Mouse (Mus musculus) kidney, postnatal 10 days (tissue): ENCODE measurements at regions not wholly inside any gene's neighbourhood (a gene's known extent, or its start where the extent isn't known, plus 50 kb on each side); places are given as distances from the start of the nearest gene placed in this dataset.

Experiments used
- DNase-seq: peaks from one replicate; pipeline ENCODE4 v3.0.0; 2021; ENCODE audit warnings: mixed read lengths

- DNase-seq: no peak
Measured at GRCm38 (mm10) chr11:24613529-24613928, 535.7 kb downstream of the Bcl11a start.

DNA sequence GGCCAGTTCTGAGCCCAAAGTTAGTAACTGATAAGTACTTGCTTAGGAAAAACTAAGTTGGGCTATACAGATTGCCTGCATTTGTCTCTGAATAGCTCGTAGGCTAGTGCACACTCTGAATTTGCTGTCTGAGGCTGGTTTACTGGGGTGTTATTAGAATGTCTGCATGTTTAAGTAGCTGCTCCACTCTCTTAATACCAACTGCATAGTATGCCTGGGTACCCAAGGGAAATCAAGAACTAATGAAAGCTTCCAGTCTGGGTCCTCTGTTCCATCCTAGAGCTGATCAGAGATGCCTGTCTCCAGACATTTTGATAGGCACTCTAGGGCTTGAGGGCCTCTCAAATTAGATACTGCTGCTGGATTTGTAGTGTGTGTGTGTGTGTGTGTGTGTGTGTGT lies 537.6 kb downstream of the Bcl11a start:
- DNase-seq: no peak

GRCm38 (mm10) chr11:24618586-24618985 lies 540.7 kb downstream of the Bcl11a start:
- no peak for DNase-seq

DNA sequence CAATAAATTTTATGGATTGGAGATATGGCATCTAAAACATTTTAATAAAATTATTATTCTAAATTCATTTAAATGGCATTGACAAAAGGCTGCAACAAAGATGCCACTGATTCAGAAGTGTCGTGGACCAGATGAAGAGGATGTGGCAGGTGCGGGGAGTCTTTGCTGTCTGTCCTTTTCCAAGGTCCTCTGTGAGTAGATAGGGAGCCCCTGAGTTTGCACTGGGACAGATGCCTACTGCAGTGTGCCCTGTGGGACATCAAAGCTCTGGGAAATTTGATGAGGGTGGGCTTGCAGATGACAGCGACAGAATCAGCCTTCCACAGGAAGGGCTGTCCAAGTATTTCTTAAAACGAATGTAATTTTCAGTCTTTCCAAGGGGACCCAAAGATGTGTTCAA lies 541.2 kb downstream of the Bcl11a start:
- no peak for DNase-seq

DNA sequence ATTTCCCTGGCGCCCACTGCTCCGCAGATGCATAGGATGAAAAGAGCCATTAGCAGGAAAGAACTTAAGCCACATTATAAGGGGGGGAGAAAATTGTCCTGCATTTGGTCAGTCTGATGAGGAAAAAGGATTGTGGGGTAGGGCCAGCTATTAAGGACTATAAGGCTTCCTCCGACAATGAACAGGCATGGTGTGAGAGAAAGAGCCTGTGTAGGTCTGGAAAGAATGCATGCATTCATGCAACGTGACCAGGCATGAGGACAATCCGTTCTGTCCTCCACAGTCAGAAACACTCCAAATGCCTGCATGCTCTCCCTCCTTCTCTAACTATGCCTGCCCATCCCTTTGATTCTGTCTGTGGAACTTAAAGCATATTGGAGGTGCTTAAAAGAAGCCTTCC lies 550.8 kb downstream of the Bcl11a start:
- no peak for DNase-seq

DNA sequence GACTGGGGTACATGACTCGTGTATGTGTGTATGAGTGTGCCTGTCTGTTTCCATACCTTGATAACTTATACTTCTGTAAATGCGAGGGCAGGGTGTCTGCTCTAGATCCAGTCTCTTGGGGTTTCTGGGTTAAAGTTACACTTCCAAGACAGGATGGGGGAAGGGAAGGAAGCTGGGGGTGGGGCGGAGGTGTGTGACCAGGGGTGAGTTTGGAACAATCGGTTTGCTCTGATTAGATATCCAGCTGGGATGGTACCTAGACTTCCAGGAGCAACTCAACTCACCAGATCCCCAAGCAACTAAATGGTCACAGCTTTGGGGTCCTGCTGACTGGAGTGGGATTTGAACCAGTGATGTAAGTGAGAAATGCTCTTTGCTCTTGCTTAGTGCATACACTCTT lies 551.6 kb downstream of the Bcl11a start:
- no peak for DNase-seq

- DNase-seq: no peak
Measured at GRCm38 (mm10) chr11:24630403-24630900, 552.6 kb downstream of the Bcl11a start.

DNA sequence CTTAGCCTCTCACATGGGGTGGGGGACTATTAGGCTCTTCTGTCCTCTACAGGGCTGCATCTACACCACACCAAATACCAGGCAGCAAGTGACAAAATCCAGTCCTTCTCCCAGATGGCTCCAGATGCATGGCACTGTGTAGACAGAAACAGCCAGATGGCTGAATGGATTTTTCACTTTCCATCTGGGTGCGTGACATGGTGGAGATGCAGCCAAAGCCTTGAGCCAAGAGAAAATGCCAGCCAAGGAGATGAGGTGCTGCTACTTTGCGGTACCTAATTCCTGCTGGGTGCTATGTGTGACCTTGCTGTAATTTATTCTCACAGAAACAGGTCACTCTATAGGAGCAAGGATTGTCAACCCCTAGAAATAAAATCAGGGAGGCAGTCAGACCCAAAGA lies 553.8 kb downstream of the Bcl11a start:
- DNase-seq: no peak

GRCm38 (mm10) chr11:24636716-24637115 lies 558.9 kb downstream of the Bcl11a start:
- DNase-seq: no peak

- no peak for DNase-seq
Measured at GRCm38 (mm10) chr11:24643439-24644109, 565.7 kb downstream of the Bcl11a start.

DNA sequence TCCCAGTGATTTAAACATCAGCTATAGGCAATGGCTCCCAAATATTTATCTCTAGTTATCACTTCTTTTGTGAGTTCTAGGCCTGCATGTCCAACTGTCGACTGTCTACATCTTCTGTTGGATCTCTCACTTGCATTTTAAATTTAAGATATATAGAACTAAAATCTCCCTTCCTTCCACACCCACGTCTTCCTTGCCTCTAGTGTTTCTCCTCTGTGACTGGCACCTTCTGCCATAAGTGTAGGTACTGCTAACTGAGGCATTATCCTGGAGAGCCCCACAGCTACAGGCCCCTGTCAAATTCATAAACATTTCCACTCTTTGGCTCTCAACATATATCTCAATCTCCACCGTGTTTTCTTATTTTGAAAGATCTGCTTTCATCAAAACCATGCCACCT lies 575.0 kb downstream of the Bcl11a start:
- no peak for DNase-seq

- DNase-seq: no peak
Measured at GRCm38 (mm10) chr11:24664082-24664481, 586.2 kb downstream of the Bcl11a start.

- no peak for DNase-seq
Measured at GRCm38 (mm10) chr11:24665310-24665709, 587.5 kb downstream of the Bcl11a start.

DNA sequence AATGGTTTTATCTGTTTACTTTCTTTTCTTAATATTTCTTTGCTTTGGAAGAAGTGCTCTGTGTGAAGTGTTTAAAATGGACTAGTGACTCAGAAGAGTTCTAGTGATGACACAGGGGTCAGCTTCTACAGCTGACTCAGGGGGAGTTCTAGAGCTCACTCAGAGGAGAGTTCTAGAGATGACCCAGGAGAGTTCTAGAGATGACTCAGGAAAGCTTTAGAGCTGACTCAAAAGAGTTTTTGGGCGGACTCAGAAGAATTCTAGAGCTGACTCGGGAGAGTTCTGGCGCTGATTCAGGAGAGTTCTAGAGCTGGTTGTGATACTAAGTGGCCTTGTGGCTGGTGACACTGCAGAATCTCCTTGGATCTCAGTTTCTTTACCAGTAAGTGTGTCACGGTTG lies 593.8 kb downstream of the Bcl11a start:
- no peak for DNase-seq

DNA sequence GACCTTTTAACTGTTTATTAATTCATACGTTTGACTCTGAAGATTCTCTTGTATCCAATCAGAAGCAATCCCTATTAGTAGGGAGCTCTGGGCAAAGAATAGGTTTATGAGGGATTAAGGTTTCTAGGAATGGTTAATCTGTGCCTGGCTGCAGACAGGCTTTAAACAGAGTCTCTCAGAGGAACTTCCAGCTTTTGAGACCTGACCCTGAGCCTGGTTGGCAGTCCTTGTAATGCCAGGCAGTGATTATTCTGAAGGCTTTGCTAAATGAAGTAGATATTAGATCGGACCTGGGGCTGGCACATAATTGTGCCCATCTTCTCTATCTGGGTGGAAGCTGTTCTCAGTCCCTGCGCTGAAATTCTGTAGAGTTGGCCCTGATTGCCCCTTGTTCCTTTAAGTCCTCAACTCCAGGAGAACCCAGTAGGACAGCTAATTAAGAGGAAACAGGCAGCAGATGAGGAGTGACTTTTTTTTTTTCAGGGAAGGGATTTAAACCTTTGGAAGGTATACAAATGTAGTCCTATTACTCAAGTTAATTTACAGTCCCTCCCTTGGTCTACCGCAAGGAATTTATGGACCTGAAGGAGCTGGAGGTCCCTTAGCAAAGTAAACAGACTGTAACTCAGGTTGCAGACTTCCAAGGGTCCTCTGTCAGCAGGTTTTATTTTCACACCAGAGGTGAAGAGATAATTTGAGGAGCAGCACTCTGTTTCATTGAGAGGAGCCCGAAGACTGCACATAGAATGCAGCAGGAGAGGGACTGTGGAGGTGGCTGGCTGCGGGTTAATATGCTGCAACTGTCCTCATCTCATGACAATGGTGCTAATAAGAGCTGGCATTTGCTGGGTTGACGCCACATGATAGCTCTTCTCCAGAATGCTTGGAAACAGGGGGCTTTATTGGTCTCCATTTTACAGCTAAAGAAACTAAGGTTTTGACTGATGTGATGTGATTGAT lies 595.7 kb downstream of the Bcl11a start:
- DNase-seq: no peak

DNA sequence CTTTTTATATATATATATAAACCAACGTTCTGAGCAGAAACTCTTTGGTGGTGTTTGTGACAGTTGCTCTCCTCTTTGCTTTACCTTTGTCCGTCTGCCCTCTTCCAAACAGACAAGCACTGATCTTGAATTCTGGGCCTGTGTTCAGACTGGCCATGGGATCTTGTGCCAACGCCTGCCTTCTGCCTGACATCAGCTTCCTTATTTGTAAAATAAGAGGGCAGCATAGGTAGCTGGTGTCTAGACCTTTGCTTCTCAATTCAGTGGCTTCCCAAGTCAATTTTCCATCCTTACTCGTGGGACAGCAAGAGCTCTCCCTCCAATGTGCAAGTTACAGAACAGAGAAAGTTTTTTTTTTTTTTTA lies 596.3 kb downstream of the Bcl11a start:
- DNase-seq: no peak

DNA sequence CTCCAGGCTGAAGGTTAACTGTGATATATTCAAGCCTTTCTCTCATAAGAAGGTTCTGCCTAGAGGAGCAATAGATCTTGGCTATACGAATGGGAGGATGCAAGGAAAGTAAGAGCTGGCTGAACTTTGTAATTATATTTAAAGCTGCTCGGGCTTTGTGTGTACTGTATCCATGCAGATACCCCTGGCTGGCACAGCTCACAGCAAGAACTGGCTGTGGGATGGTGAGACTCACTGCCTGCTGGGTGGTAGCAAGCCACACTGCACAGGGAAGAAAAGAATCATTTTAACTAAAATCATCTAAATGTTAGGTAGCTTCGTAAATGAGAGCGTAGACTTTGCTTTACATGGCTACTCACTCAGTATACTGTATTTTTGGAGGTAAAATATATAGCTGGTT lies 599.2 kb downstream of the Bcl11a start:
- DNase-seq: no peak

GRCm38 (mm10) chr11:24679581-24679980 lies 601.7 kb downstream of the Bcl11a start:
- DNase-seq: no peak

- no peak for DNase-seq
Measured at GRCm38 (mm10) chr11:24682423-24682822, 604.6 kb downstream of the Bcl11a start.

DNA sequence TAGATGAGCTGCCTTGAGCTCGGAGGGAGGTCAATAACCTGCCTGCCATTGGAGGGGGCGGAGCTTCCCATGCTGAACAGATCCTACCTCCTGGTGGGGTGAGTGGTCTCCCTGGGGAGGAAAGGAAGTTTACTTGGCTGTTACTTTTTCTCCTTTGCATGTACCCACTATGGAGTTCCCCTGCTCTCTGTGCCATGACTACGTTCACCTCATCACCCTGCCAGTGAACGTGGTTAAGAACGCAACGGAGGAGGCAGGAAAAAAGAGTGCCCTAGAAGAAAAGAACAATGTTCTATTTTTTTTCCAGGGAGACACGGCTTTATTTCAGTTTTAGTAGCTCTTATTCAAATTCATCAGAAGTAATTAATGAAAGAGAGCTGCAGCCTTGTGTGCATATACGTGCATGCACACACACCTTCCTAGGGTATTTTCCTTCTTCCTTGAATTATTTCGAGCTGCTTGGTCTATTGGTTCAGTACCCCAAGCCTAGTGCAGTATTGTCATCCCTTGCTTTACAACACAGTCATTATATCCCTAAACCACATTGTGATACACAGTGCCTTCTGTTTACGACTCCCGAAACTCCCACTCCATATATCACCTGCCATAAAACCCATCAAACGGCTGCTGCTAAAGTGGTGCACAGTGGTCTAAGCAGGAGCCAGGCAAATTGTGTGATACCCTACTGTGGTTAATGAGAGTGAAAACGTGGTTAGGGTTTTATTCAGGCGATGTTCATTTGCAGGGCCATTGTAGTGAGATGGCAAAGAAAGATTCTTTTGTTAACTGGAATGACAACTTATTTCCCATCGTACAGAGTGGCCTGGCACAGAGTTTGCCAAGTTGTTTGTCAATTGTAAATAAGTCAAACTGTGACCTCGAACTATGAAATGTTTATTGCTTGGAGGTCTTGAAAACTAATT lies 608.0 kb downstream of the Bcl11a start:
- no peak for DNase-seq

DNA sequence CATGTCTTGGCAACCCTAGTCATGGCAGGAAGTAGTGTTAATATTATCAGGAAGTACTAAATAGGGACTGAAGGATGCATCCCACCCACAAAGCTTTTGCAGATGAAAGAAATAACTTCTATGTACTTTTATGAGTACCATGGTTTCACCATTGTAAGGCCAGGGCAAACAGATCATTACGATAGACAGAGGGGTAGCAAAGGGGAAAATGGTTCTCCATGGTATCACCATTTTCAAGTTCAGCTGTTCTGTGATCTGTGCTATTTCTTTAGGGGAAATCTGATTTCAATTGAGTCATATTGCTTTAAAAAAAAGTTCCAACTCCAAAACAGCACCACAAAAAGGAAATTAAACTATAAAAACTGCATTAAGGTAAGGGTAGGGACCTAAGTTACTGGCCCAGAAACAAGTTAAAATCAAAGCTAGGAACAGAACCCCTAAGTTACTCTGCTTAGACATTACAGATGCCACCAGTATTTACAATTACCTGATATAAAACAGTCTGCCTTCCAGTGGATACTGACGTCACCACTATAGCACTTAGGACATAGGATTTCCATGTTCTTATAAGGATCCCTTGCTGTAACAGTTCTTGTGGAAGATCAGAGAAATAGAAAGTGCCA lies 610.4 kb downstream of the Bcl11a start:
- DNase-seq: no peak

GRCm38 (mm10) chr11:24689807-24690333 lies 612.0 kb downstream of the Bcl11a start:
- DNase-seq: peak; percentile 56
